Mouse (Mus musculus) G1E (cell line): Measurements from ENCODE around the gene Tom1l2.

Experiments
- CTCF ChIP-seq: IDR thresholded peaks from 2 replicates; pipeline ENCODE4 v1.5.1; 2012; ENCODE audit warnings: low read depth, low read length, inconsistent platforms, mixed read lengths
- GATA1 ChIP-seq: IDR thresholded peaks from 2 replicates; pipeline ENCODE4 v1.6.1; 2012; ENCODE audit warnings: borderline replicate concordance, low read length, inconsistent platforms, mixed read lengths

GRCm38 (mm10) chr11:60200384-60200783 lies 152.3 kb downstream of the Tom1l2 start:
- no peak for TF ChIP-seq CTCF
- no peak for TF ChIP-seq GATA1
